ENCODE assay signal across 14 mouse cellular contexts in the genomic region with DNA sequence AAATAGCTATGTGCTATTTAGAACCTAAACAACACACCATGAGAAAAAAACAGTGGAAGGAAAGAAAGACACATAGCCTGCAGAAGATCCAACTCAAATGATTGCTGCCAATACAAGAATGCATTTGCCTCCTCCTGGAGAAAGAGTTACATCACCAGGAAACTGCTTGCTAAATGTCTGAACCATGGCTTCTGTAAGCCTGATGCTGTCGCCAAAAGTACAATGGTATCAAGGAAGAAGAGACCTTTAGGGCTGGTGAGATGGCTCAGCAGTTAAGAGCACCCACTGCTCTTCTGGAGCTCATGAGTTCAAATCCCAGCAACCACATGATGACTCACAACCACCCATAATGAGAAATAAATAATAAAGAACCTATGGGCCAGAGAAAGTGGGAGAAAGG.
"Had no signal": no experiment of that assay in that cellular context is flagged by ENCODE, and none has a peak within 500 bp of the region (broad histone marks: within the 10 kb centered on the region; RNA-seq: fewer than 3 reads in every experiment).

No protein-coding gene starts in this region.

- ATAC-seq: lung, postnatal 0 days; midbrain, embryonic 16.5 days had no signal

- DNase-seq: lung, adult 2 months; lung, postnatal 14 days; lung, postnatal 36 days; midbrain, embryonic 14.5 days; retina, postnatal 1 day; right cerebral cortex, adult 18-20 months; right cerebral cortex, postnatal 25 days; right cerebral cortex, postnatal 4 days; spleen, adult 18-20 months; thymus, adult 18-20 months; thymus, postnatal 14 days; thymus, postnatal 36 days had no signal
